Mouse (Mus musculus): ENCODE measurements around the gene Reln.

Reln gene

DNA sequence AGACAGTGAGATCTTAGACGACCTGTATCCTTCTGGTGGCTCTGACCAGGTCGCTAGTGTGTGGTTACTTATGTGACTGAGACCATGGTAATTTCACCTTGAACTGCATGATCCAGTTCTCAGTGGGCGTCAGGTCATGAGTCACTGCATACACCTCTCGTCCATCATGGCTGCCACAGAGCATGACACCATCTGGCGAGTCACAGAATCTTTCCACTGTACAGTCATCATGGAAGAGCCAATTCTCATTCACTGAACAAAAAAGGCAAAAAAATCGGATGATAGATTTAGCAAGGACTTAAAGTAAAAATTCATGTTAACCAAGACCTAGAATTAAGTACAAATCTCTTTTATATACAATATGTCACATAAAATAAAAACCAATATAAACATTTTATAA lies 424.2 kb downstream of the Reln start:
- no peak for DNase-seq

DNA sequence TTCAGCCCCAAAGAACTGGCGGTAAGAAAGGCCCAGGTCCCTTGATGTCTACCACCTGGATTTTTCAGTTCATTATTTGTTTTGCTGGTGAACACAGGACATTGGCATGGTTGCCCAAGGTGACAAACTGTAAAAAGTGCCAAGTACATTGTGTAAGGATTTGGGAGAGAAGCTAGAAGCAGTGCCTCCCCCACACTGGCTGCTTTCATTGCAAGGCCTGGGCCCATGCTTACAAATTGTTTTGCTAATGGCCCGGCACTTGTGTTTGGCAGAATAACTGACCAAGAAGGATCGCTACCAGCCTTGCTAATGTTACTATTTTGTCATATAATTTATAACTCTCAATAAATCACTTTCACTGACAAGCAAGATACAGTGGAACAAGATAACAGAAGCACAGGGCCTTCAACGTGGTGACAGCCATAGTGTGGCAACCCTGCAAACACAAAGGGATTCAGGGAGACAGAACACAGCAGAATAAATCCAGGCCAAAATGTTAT lies 425.2 kb downstream of the Reln start:
- no peak for DNase-seq

DNA sequence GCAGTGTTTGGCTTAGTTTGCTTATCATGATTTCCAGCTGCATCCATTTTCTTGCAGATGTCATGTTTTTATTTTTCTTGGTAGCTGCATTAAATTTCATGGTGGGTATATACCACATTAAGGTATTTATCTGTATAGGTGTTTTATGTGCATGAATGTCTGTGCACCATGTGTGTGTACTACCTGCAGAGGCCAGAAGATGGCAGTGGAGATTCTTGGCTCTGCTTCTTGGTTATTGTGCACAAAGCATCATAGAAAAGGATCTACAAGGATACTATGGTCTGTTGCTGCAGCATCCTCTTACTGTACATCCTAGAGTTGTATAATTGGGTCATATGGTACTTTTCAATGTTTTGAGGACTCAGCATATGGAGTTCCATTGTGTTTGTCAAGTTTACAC lies 428.5 kb downstream of the Reln start:
- no peak for DNase-seq

DNA sequence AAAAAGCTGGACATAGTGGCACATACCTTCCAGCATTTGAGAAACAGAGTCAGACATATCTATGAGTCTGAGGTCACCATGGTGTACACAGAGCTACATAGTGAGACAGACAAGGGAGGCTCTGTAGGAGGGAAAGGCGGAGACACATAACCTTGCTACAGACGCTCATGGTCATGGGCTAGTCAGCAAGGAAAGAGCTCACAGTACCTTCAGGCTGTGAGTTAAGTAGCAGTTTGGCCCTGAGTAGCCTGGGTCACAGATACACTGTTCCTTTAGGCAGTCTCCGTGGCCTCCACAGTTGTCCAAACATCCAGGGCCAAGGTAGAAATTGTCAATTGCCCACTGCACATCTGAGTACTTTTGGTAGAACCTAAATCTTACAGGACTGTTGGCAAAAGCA lies 429.7 kb downstream of the Reln start:
- no peak for DNase-seq

DNA sequence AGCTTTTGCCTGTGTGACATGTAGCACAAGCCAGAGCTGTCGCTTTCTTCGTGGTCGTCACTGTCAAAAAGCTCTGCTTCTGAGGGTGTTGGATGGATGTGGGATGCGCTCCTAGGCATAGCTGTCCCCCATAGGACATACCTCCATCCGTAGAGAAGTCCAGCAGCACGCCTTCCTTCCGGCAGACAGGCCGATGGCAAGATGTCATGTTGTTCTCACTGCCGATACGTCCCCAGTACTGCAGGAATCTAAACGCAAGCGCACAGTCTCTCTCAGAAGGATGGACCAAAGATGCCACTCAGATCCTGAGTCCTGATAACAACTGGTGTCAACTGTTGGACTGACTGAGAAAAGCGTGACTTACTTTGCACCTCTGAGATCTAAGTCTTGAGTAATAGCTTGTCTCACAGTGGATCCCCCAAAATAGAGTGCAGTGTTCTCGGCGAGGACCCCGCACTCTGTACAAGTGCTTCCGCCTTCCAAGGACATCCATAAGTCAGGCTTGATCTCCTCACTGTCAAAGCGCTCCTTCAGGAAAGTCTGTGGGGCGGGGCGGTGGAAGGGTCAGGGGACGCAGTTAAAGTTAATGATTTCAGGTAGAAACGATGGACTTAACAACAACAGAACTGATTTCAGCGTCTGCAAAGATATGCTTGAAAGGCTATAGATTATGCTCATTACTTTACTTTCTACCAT lies 431.5 kb downstream of the Reln start:
- DNase-seq, result no peak

DNA sequence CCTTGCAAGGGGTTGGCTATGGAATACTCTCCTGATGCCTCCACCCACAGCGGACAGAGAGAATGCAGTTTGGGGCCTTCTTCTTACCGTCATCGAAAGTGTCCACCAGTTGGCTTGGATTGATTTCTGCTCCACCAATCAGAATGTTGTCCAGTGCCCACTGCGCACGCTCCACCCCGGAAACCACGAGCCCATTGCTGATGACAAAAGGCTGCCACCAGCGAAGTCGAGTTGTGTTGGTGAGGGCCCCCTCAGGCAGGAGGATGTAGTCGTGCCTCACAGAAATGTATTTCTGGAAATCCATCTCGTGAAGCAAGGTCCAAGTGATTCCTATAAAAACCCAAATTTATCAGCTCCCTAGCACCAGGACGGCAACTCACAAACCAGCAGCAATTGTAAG lies 433.8 kb downstream of the Reln start:
- DNase-seq, result no peak

DNA sequence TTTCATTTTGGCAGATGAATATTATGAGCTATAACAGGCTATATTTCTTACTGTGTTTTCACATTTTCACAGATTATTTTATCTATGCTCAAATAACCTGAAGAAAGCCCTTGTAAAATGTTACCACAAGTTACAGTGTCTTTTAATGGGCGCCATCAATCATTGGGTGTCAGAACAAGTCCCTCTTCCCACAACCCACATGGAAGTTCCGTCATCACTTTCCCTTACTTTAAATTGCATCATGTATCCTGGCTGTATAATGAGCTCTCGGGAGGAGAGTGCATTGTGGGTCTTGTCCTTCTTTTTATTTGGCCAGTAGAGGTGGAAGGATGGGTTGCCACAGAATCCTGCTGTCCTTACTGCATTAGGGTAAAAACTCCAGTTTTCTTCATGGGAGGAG lies 434.8 kb downstream of the Reln start:
- no peak for DNase-seq

DNA sequence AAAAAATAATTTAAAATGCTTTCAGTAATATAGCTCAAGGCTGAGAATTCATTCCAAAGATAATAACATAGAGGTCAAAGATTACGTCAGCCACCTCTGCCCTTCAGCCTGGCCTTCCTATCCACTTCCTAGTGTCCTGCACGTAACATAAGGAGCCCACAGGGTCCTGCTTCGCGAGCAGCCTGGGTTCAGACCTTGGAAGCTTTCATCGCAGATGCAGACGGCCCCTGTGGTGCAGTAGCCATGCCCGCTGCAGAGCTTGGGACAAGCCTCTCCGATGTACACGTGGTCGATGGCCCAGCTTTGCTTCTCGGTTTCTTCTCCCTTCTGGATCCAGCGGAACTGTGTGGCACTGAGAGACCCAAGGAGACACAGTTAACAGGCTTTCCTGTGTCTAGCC lies 443.1 kb downstream of the Reln start:
- DNase-seq, result no peak

DNA sequence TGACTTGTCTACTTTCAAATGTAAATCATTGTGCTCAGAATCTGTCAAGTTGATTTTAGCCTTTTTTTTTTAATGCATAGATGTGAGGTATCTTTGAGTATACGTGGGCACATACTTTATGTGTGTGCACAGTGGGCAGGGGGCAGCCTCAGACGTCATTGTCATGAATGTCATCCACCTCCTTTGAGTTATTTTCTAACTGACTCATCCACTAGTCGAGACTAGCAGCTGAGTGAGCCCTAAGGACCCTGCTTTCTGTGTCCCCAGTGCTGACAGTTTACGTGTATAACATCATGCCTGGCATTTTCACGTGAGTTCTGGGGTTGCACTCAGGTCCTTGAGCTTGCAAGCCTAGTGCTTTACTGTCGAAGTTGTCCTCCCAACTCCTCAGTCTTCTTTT lies 443.6 kb downstream of the Reln start:
- no peak for DNase-seq

DNA sequence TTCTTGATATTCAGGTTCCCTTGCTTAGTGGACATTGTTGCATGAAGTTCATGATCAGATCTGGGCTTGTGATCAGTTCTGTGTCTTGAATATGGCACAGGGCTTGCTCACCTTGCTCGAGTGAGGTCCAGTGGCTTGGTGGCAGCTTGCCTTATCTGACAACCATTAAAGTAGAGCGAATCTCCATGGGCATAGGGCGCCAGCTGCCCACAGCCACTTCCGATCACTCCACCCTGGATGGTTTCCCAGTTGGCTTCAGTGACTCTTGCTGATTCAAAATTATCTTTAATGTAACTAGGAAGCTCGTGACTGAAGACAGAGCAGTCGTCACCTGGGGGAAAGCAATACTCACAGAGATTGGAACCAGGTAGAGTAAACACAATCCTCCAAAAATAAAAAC lies 445.6 kb downstream of the Reln start:
- no peak for DNase-seq

DNA sequence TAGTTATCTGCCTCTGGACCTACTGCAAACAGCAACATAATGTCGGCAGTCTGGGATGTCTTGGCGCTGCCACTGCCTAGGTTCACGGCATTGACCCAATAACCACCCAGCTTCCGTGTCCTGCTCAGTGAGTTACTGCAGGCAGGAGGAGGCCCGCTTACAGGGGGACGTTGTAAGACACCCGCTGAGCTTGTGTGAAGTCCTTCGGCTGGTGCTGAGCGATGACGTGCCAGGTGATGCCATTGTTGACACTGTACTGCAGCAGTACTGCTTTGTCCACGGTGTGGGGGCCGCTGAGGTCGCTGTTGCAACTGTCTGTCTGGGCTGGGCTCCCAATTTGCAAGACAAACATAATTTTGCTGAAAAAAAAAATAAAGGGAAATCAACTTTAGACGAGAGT lies 447.9 kb downstream of the Reln start:
- peak; percentile 3 for DNase-seq

DNA sequence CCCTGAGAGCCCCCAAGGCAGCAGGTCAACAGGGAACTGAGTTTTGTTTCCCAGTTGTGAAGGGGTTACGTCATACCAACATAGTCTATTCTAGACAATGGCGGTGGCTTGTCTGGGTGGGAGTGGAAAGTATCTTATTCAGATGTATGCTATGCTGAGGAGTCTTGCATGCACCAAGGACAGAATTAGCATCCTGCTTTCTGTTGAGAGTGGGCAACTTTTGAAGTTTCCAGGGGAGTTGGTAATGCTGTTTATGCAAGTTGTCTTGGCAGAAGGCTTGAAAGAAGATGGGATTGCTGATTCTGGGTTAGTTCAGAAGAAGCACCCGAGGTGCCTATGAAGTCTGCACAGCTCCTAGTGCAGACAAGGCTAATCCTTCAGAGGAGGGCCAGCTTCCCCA lies 450.3 kb downstream of the Reln start:
- DNase-seq, result no peak

DNA sequence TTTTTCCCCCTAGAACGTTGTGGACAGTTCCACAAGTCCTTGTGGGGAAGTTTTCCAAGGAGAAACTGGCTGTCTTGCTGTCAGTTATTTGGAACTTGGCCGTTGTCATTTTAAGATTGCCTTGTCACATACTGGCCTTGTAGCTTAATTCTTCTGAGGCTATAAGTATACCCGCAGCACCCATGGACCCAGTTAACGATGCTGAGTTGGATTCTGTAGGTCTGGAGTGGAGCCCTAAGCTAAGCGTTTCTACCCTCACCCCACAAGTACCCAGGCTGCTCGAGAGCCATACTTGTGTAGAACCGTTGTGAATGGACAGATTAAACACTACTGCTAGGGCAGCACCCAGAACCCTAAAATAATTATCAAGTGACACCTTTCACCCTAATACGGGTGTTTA lies 477.8 kb downstream of the Reln start:
- no peak for DNase-seq

DNA sequence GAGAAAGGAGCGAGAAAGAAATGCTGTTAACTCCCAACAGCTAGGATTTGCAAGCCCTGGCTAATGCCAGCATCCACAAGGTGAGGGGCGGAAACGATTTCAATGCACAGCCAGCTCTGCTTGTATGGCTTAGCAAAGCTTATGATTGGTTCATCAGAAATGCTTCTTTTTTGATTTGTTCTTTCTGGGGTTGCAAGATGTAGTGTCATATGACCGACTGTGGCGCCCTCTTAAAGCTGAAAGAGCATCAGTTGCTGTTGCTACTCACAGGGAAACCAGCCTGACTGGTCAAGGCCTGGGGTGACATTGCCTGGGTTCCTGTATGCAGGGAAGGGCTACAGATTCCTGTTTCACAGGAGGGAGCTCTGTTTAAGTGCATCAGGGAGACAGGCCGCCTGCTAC lies 478.2 kb downstream of the Reln start:
- DNase-seq, result peak; percentile 53

DNA sequence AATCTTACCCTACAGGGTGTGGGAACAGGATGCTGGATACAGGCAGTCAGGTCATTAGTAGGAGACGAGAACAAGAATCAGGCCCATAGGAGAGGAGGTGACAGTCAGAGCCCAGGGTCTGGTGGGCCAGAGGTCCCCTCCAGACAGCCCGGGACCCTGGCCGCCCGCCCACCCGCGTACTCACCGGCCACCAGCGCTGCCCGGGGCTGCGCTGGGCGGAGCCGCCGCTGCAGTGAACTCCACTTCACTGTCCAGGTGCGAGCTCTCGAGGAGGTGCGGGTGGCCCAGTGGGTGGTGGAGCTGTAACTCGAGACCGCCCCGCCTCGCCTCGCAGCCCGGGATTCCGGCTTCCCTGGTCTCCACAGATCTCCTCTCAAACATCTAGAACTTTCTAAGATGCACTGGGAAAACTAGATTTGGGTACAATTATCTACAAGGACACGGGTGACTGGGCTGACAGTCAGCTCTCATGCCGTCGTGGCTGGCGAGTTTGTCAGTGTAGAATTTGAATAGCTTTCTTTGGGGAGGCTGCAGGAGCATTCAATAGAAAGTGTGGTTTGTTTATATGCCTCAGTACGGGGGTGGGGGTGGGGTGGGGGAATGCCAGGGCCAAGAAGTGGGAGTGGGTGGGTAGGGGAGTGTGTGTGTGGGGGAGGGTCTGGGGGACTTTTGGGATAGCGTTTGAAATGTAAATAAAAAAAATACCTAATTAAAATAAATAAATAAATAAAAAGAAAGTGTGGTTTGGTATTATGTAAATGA lies 479.0 kb downstream of the Reln start, which contains the start of gene Slc26a5:
Slc26a5 (minus strand) TSS at position 259 of the 762 bp plus-strand sequence.
- DNase-seq, result peak; percentile 44

DNA sequence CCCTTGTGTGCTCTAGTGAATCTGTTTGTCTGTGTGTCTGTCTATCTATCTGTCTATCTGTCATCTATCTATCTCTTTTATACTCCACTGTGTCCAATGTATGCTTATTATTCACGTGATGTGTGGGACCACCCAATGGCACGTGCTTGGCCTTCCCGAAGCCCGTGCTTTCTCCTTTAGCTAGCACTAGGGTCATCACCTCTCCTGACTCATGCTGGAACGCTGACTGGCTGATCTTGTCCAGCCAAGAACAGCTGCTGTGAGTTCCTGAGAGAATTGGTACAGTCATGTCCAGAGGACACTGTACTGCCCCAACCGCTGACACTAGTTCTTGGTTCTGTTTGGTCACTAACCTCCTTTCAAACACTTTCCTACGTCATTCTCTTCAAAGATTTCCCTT lies 485.8 kb downstream of the Reln start:
- no peak for DNase-seq

DNA sequence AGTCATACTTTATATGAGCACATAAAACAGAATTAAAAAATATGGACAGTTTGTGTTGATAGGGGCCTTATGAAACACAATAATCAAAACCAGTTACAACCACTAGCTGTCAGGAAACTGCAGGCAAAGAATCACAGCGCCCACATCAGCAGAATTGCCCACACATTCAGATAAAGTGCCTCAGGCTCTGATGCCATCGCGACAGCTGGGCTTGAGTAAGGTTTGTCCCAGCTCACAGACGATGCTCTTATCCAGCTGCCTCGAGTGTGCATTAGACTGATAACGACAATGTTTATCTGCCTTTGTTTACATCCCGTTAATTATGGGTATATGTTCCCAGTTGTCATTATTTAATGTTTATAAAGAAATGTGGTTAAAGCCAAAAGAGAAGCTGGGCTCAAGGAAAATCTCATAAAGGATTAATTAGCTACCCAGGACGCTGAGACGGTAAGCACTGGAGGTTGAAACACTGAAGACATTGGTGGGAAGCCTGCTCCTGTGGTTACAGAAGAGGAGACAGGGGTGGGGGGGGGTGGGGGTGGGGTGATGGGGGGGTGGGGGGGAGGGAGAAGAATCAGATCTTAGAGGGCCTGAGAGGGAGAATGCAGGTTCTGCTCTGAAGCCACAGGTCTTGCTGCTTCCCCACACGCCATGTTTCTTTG lies 492.7 kb downstream of the Reln start:
- DNase-seq, result peak; percentile 77

DNA sequence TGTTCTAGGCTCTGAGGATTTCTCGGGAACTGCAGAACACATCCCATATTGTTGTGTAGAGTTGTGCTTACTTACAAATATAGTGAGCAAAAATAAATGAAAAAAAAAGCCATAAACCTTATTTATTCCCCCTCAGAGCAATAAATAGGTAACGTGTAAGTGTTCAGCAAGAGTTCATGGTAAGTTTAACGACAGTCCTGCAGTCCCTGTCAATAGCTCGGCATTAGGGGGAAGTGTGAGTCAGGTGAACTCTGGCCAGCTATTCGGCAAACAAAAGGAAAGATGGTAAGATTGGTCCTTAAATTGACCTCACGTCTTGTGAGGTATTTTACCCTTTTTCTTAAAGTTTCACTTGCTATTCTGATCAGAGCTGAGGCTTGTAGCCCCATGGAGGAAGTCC lies 497.1 kb downstream of the Reln start:
- DNase-seq, result no peak

DNA sequence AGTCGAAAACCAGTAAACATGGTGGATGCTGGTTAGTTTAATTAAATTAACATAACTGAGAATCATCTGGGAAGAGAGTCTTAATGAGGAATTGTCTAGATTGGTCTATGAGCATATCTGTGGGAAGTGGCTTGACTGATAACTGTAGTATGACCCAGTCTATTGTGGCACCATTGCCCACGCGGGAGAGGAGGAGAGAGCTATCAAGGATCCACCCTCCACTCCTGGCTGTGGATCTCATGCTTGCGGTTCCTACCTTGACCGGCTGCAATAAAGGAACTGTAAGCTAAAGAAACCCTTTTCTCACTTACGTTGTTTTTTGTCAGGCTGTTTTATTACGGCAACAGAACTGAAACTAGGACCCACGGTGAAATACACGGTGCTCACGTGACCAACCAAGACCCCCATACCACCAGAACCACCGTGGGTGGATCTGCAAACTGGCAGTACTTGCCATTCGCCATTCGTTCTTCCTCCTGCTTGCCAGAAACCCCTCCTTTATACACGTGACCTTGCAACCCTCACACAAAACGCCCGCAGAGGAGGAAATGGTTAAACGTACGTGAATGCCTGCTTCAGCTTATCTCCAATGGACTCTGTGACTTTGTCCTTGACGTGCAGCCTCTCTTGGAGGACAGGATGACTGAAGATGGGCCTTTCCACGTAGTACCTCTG lies 497.7 kb downstream of the Reln start:
- no peak for DNase-seq

DNA sequence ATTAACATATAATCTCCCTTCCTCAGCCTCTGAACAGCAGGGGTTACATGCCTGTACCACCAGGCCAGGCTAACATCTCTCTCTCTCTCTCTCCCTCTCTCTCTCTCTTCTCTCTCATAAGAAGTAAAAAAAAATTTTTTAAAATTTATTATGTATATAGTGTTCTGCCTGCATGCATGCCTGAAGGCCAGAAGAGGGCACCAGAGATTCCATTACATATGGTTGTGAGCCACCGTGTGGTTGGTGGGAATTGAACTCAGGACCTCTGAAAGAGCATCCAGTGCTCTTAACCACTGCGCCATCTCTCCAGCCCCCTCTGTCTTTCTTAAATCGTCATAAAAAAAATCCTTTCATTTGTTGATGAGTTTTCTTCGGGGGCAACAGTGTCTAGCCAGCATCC lies 499.8 kb downstream of the Reln start:
- DNase-seq, result no peak
